Mouse (Mus musculus) limb, embryonic 13.5 days (tissue): ENCODE data around the gene Gpbar1. TPM values are rescaled to one million over a fixed set of nuclear protein-coding genes. Genes with fewer than 3 reads are reported as not detected.
"Not testable (repeated sequence)": the region's sequence is repeated elsewhere in the genome, so short reads cannot be mapped to it uniquely, and the experiment has no call there.

Source experiments
- ATAC-seq: fragments of 200-750 bp; cut with Nextera tagmentation; 2 replicates; pipeline ENCODE4 v1.8.0; 2017; ENCODE audit warnings: low read depth, moderate number of reproducible peaks, moderate TSS enrichment; ENCODE audit not compliant: low FRiP score
- H3K27ac ChIP-seq: fragments of 300-500 bp; sonication (generic); 2 replicates; pipeline ENCODE4 v1.5.1; 2015; ENCODE audit warnings: inconsistent platforms, mild to moderate bottlenecking, moderate library complexity
- H3K27me3 ChIP-seq: fragments of 300-500 bp; sonication (generic); 2 replicates; pipeline ENCODE4 v1.6.1; 2015; ENCODE audit warnings: mild to moderate bottlenecking, inconsistent platforms
- H3K36me3 ChIP-seq: fragments of 300-500 bp; sonication (generic); 2 replicates; pipeline ENCODE4 v1.6.1; 2015; ENCODE audit warnings: inconsistent platforms, mild to moderate bottlenecking, moderate library complexity
- H3K4me1 ChIP-seq: fragments of 300-500 bp; sonication (generic); 2 replicates; pipeline ENCODE4 v1.6.1; 2015; ENCODE audit warnings: inconsistent platforms
- H3K4me2 ChIP-seq: fragments of 300-500 bp; sonication (generic); replicated peaks from 2 replicates; pipeline ENCODE4 v1.6.1; 2015; ENCODE audit warnings: inconsistent platforms, mild to moderate bottlenecking, moderate library complexity
- H3K4me3 ChIP-seq: fragments of 300-500 bp; sonication (generic); 2 replicates; pipeline ENCODE4 v1.5.1; 2015; ENCODE audit warnings: moderate library complexity, mild to moderate bottlenecking, inconsistent platforms
- H3K9ac ChIP-seq: fragments of 300-500 bp; sonication (generic); 2 replicates; pipeline ENCODE4 v1.6.1; 2015; ENCODE audit warnings: mild to moderate bottlenecking, inconsistent platforms
- H3K9me3 ChIP-seq: fragments of 300-500 bp; sonication (generic); 2 replicates; pipeline ENCODE4 v1.6.1; 2016; ENCODE audit warnings: inconsistent platforms
- whole genome bisulfite sequencing: fragments of 180-500 bp; shearing (Covaris S2); methylation state at CpG from one replicate; pipeline ENCODE4 v1.1.7; 2015; 5-methylcytosine and 5-hydroxymethylcytosine counted together
- polyA plus RNA-seq: library from polyadenylated mRNA; unstranded; fragments of >200 nt; fragmentation: Nextera tagmentation; extraction: Ambion mirVana; gene quantifications from 2 replicates; pipeline ENCODE4 v1.2.1, GENCODE M21; 2015

Gene Gpbar1
- polyA plus RNA-seq, 1 experiment from 2014 or later, result 0.31 TPM

GRCm38 (mm10) chr1:74314796-74315195 is 36.4 kb downstream of the Gpbar1 start:
- H3K9ac ChIP-seq, result no peak overlapping the region
- no peaks in the 10 kb centered on the region for H3K27me3 ChIP-seq
- no peak overlapping the region for H3K27ac ChIP-seq
- H3K4me3 ChIP-seq, result no peak overlapping the region
- no peak for ATAC-seq
- no peak overlapping the region for H3K4me2 ChIP-seq
- H3K36me3 ChIP-seq, result no peaks in the 10 kb centered on the region
- no peaks in the 10 kb centered on the region for H3K4me1 ChIP-seq
- 90% methylated on average over 3 of the region's 3 CpGs for WGBS
- H3K9me3 ChIP-seq, result no peaks in the 10 kb centered on the region

GRCm38 (mm10) chr1:74316114-74316827 is 37.9 kb downstream of the Gpbar1 start:
- Histone ChIP-seq H3K36me3 (no peaks in the 10 kb centered on the region), H3K4me3 (no peak overlapping the region), H3K9ac (no peak overlapping the region), H3K9me3 (peaks cover 3% of the 10 kb centered on the region; the same call in 1 of the 2 replicates), H3K4me2 (no peak overlapping the region), H3K27me3 (no peaks in the 10 kb centered on the region), H3K4me1 (no peaks in the 10 kb centered on the region), H3K27ac (no peak overlapping the region)
- no peak for ATAC-seq
- WGBS, result 75% methylated on average over 4 of the region's 4 CpGs

GRCm38 (mm10) chr1:74318711-74319110 is 40.4 kb downstream of the Gpbar1 start:
- 84% methylated on average over 3 of the region's 3 CpGs for WGBS
- ATAC-seq, result no peak

DNA sequence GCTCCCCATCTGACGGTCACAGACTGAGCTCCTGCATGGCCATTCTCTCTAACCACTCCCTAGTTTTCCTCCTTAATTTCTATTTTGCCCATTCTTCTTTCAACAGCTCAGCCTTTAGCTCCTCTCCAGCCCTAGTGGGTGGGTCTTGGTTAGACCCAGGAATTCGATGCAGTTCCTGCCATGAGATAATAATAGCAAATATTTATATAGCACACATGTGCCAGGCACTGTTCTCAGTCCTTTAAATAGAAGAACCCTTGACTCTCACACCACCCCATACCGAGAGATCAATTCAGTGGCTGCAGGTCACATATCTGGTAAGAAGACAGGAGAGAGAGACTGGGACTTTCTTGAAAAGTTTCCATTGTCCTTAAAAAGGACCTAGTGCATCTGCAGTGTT is 43.0 kb downstream of the Gpbar1 start:
- no peak overlapping the region for H3K4me2 ChIP-seq
- H3K9ac ChIP-seq, result no peak overlapping the region
- H3K4me1 ChIP-seq, result no peaks in the 10 kb centered on the region
- no peak for ATAC-seq
- no peaks in the 10 kb centered on the region for H3K27me3 ChIP-seq
- no peak overlapping the region for H3K27ac ChIP-seq
- WGBS, result 82% methylated on average over 3 of the region's 3 CpGs
- no peak overlapping the region for H3K4me3 ChIP-seq
- peaks cover 4% of the 10 kb centered on the region; the same call in 1 of the 2 replicates for H3K9me3 ChIP-seq
- H3K36me3 ChIP-seq, result no peaks in the 10 kb centered on the region

More at GRCm38 (mm10) chr1:74318711-74319110, 40.4 kb downstream of the Gpbar1 start:
- Histone ChIP-seq H3K4me2 (no peak overlapping the region), H3K27ac (no peak overlapping the region), H3K9me3 (peaks cover 4% of the 10 kb centered on the region; the same call in 1 of the 2 replicates), H3K36me3 (no peaks in the 10 kb centered on the region), H3K4me1 (no peaks in the 10 kb centered on the region), H3K27me3 (no peaks in the 10 kb centered on the region), H3K9ac (no peak overlapping the region), H3K4me3 (no peak overlapping the region)

DNA sequence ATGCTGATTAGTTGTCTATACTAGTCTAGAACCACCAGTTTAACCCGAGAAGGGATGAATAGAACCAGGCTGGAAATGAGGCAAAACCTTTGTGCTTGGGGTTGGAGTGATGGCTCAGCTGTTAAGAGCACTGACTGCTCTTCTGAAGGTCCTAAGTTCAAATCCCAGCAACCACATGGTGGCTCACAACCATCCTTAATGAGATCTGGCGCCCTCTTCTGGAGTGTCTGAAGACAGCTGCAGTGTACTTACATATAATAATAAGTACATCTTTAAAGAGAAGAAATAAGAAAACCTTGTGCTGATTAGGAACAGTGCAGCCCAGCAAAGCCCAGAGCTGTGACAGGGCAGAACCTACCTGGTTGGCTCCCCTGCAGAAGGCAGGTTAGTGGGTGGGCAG is 48.6 kb downstream of the Gpbar1 start:
- not testable (repeated sequence) for H3K27ac ChIP-seq, H3K4me3 ChIP-seq, ATAC-seq, H3K27me3 ChIP-seq, H3K9ac ChIP-seq, H3K9me3 ChIP-seq, H3K4me2 ChIP-seq, H3K36me3 ChIP-seq
- WGBS, result 72% methylated on average over 2 of the region's 2 CpGs
- H3K4me1 ChIP-seq, result peaks cover 13% of the 10 kb centered on the region

Other genes with a start within 250 kb of the Gpbar1 start
- 44.4 and 45.1 TPM in 2 replicates for gene Tns1, start 154.1 kb upstream of the Gpbar1 start, polyA plus RNA-seq
- gene Rufy4, start 153.0 kb upstream of the Gpbar1 start, polyA plus RNA-seq, result 0.15 and 0.33 TPM in 2 replicates
- 0.10 and 0.13 TPM in 2 replicates for gene Cxcr2, start 124.6 kb upstream of the Gpbar1 start, polyA plus RNA-seq
- gene Cxcr1, start 83.9 kb upstream of the Gpbar1 start, polyA plus RNA-seq, result not detected in 2 replicates
- 384 and 389 TPM in 2 replicates for gene Arpc2, start 42.5 kb upstream of the Gpbar1 start, polyA plus RNA-seq
- 220 and 232 TPM in 2 replicates for gene Aamp, start 6.2 kb downstream of the Gpbar1 start, polyA plus RNA-seq
- gene Pnkd, start 6.4 kb downstream of the Gpbar1 start, polyA plus RNA-seq, result 108 and 112 TPM in 2 replicates
- 30.6 and 31.7 TPM in 2 replicates for gene Tmbim1, start 27.1 kb downstream of the Gpbar1 start, polyA plus RNA-seq
- 1.2 and 1.5 TPM in 2 replicates for gene Catip, start 83.6 kb downstream of the Gpbar1 start, polyA plus RNA-seq
- gene Slc11a1, start 96.6 kb downstream of the Gpbar1 start, polyA plus RNA-seq, result 2.4 and 2.9 TPM in 2 replicates
- gene Ctdsp1, start 113.0 kb downstream of the Gpbar1 start, polyA plus RNA-seq, result 87.5 and 90.9 TPM in 2 replicates
- gene Vil1, start 130.8 kb downstream of the Gpbar1 start, polyA plus RNA-seq, result 0.17 and 0.20 TPM in 2 replicates
- 69.4 and 70.5 TPM in 2 replicates for gene Cnot9, start 227.5 kb downstream of the Gpbar1 start, polyA plus RNA-seq